Mouse (Mus musculus): Measurements from ENCODE around the gene Aifm2. TPM values are rescaled to one million over a fixed set of nuclear protein-coding genes. Genes with fewer than 3 reads are reported as not detected.

Aifm2 gene
- polyA plus RNA-seq, 1 experiment from 2014 or later = 6.3 TPM

DNA sequence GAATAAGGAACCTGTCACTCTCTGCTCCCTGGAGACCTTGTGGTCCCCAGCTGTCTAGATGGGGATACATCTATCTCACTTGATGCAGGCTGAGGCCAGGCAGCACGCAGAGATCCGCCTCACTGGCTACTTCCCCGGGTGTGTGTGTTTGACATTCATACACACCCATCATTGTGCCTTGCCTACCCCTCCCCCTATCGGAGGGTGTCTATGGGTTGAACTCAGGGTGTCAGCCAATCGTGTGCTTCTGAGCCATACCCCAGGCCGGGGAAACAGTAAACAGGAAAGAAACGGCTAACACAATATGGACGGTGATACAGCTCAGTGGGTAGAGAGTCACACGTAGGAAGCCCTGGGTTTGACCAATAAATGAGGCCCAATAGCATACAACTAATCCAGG, 35.0 kb downstream of the Aifm2 start:
- Histone ChIP-seq H3K4me3 (no peak overlapping the region), H3K9me3 (replicated peaks) (no peaks in the 10 kb centered on the region), H3K36me3 (peaks cover 95% of the 10 kb centered on the region), H3K27ac (no peak overlapping the region), H3K9ac (no peak overlapping the region), H3K4me2 (replicated peaks) (no peak overlapping the region), H3K4me1 (no peaks in the 10 kb centered on the region), H3K27me3 (no peaks in the 10 kb centered on the region)
- WGBS = 85% methylated on average over 9 of the region's 9 CpGs
- ATAC-seq (ENCODE audit: low FRiP score) = no peak

DNA sequence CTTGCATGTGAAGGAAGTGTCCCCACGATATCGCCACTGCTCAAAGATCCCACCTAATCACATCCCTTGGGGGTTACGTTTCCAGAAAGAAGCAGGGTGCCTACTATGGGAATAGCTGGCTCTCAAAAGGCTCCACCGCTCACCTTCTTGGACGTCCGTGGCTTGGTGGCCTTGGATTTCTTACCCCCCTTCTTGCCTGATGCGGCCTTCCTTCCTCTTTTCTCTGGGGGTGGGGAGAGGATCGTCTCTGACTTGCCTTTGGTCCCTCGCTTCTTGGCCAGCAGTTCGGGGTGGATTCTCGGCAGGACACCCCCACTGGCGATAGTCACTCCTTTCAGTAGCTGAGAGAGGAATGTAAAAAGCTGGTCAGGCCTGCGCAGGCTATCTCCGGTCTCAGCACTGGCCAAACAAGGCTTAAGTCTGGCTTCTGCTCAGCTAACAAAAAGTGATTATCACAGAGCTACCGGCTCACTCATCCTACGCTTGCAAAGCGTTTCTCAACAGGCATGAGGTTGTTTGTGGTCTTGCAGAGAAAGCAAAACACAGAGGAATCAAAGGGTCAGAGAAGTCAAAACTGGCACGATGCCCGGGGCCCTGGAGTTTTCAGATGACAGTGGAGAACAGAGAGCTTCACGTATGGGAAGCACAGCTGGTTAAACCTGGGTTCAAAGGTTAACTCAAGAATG, 36.6 kb downstream of the Aifm2 start:
- Histone ChIP-seq H3K9me3 (replicated peaks) (no peaks in the 10 kb centered on the region), H3K27ac (no peak overlapping the region), H3K4me3 (no peak overlapping the region), H3K27me3 (no peaks in the 10 kb centered on the region), H3K4me1 (no peaks in the 10 kb centered on the region), H3K36me3 (peaks cover 93% of the 10 kb centered on the region), H3K4me2 (replicated peaks) (no peak overlapping the region), H3K9ac (no peak overlapping the region)
- 83% methylated on average over 20 of the region's 20 CpGs for WGBS
- ATAC-seq (ENCODE audit: low FRiP score) = no peak

DNA sequence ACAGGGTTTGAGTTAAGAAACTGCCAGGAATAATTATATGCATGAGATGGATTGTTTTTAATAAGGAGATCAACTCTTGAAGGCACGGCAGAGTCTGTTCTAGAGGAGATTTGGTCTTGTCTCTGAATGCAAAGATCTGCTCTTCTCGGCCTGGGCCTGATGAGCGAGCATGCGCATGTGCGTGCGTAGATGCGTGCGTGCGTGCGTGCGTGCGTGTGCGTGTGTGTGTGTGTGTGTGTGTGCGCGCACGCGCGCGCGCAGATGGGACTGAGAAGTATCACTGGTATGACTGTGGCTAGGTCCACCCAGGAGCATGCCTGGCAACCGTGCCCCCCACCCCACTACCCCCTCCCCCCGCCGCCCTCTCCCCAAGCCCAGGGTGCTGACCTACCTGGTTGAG, 38.0 kb downstream of the Aifm2 start:
- Histone ChIP-seq H3K4me1 (no peaks in the 10 kb centered on the region), H3K9ac (no peak overlapping the region), H3K27me3 (no peaks in the 10 kb centered on the region), H3K36me3 (peaks cover 90% of the 10 kb centered on the region), H3K27ac (no peak overlapping the region), H3K4me2 (replicated peaks) (no peak overlapping the region), H3K4me3 (no peak overlapping the region), H3K9me3 (replicated peaks) (no peaks in the 10 kb centered on the region)
- ATAC-seq (ENCODE audit: low FRiP score) = no peak
- 97% methylated on average over 23 of the region's 23 CpGs for WGBS

DNA sequence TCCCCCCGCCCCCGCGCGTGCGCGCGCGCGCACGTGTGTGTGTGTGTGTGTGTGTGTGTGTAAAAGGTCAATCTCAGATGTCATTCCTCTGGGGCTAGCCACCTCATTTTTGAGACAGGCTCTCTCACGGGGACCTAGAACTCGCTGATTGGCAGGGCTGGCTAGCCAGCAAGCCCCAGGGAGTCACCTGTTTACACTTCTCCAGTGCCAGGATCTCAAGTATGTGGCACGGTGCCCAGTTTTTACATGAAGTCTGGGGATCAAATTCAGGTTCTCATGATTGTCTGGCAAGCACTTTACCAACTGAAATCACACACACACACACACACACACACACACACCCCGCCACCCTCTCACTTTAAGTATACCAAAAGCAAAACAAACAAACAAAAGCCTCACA, 42.0 kb downstream of the Aifm2 start:
- Histone ChIP-seq H3K36me3 (peaks cover 54% of the 10 kb centered on the region), H3K27ac (no peak overlapping the region), H3K9me3 (replicated peaks) (no peaks in the 10 kb centered on the region), H3K4me3 (no peak overlapping the region), H3K4me2 (replicated peaks) (no peak overlapping the region), H3K9ac (no peak overlapping the region), H3K27me3 (no peaks in the 10 kb centered on the region), H3K4me1 (peaks cover 3% of the 10 kb centered on the region)
- 92% methylated on average over 14 of the region's 14 CpGs for WGBS
- no peak for ATAC-seq (ENCODE audit: low FRiP score)

DNA sequence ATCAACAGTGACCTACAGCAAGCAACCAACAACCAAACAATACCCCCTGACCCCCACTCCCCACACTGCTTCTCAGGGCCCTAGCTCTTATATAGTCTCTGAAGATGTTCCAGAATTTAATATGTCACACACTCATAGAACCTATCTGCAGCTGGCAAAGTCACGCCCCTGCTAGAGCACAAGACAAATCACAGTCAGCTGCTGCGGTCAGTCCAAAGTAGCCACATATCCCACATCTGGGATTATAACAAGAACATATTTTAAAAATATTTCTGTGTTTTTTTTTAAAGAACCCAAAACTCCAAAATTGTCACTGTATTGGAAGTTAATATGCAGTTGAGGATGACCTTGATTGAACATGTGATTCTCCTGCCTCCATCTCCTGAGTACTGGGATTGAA, 43.8 kb downstream of the Aifm2 start:
- Histone ChIP-seq H3K36me3 (peaks cover 37% of the 10 kb centered on the region), H3K27ac (no peak overlapping the region), H3K4me1 (peaks cover 3% of the 10 kb centered on the region), H3K4me3 (no peak overlapping the region), H3K27me3 (peaks cover 2% of the 10 kb centered on the region; the same call in 1 of the 2 replicates), H3K4me2 (replicated peaks) (no peak overlapping the region), H3K9ac (no peak overlapping the region), H3K9me3 (replicated peaks) (no peaks in the 10 kb centered on the region)
- no peak for ATAC-seq (ENCODE audit: low FRiP score)
- WGBS = 90% methylated on average over 2 of the region's 2 CpGs

DNA sequence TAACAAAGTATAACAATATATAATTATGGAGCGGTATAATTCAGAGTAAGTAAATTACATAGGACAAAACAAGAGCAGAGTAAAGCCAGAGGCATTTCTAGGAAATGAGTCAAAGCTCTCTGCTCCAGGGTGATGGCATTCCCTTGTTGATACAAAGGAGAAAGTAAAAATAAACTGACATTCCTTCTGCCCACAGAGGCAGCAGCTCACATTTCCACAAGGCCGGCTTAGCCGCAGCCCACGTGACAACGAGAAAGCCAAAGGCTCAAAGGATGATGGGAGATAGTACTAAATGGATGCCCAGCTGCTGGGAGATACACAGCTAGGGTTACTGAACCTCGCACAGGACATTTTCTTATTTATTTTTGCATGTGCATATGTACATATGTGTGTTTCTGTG, 44.8 kb downstream of the Aifm2 start:
- H3K4me2 ChIP-seq (replicated peaks) = no peak overlapping the region
- H3K36me3 ChIP-seq = peaks cover 27% of the 10 kb centered on the region
- 61% methylated on average over 6 of the region's 6 CpGs for WGBS
- H3K9me3 ChIP-seq (replicated peaks) = no peaks in the 10 kb centered on the region
- H3K4me3 ChIP-seq = no peak overlapping the region
- H3K27ac ChIP-seq = no peak overlapping the region
- H3K27me3 ChIP-seq = peaks cover 6% of the 10 kb centered on the region
- no peak overlapping the region for H3K9ac ChIP-seq
- peaks cover 7% of the 10 kb centered on the region for H3K4me1 ChIP-seq
- ATAC-seq (ENCODE audit: low FRiP score) = no peak

DNA sequence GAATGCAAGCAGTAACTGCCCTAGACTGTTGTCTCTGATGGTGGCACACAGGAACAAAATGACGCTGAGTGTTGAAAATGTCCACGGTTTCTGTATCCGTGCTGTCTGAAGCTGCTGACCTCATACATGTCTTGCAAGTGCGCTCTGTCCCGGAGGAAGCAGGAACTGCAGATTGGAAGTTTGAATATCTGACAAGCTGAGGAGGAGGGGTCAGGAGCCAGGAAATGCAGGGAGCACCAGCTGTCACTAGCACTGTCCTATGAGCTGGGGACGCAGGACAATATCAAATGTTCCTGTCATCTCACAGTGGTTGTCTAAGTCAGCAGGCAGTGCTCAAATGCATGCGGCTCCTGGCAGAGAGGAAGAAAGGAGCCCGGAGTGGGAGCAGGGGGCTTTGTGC, 49.6 kb downstream of the Aifm2 start:
- peaks cover 10% of the 10 kb centered on the region for H3K27me3 ChIP-seq
- H3K4me1 ChIP-seq = peaks cover 28% of the 10 kb centered on the region
- no peak overlapping the region for H3K4me3 ChIP-seq
- no peak overlapping the region for H3K27ac ChIP-seq
- no peaks in the 10 kb centered on the region for H3K9me3 ChIP-seq (replicated peaks)
- WGBS = 69% methylated on average over 8 of the region's 8 CpGs
- H3K9ac ChIP-seq = no peak overlapping the region
- H3K36me3 ChIP-seq = peaks cover 7% of the 10 kb centered on the region; the same call in 1 of the 2 replicates
- no peak for ATAC-seq (ENCODE audit: low FRiP score)
- no peak overlapping the region for H3K4me2 ChIP-seq (replicated peaks)

DNA sequence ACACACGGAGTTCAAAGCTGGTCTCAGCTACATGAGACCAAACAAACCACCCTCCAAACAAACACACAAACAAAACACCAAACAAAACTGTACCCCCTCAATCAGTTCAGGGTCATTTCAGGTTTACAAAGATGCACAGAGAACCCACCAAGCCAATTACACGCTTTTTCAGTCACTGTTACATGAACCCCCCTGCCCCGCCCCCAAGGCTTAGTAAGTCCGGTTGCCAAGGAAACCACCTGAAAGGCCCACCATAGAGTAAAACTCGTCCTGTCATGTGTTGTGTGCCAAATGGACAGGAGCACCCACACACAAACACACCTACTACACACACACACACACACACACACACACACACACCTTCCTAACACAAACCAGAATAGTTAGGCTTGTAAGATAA, 50.5 kb downstream of the Aifm2 start:
- Histone ChIP-seq H3K27me3 (peaks cover 10% of the 10 kb centered on the region), H3K9me3 (replicated peaks) (no peaks in the 10 kb centered on the region), H3K9ac (no peak overlapping the region), H3K27ac (no peak overlapping the region), H3K4me3 (no peak overlapping the region), H3K4me1 (peaks cover 28% of the 10 kb centered on the region), H3K36me3 (peaks cover 13% of the 10 kb centered on the region; the same call in 1 of the 2 replicates), H3K4me2 (replicated peaks) (no peak overlapping the region)
- ATAC-seq (ENCODE audit: low FRiP score) = peak; percentile 39; the same call in 1 of the 2 replicates
- WGBS = 26% methylated on average over 5 of the region's 5 CpGs

DNA sequence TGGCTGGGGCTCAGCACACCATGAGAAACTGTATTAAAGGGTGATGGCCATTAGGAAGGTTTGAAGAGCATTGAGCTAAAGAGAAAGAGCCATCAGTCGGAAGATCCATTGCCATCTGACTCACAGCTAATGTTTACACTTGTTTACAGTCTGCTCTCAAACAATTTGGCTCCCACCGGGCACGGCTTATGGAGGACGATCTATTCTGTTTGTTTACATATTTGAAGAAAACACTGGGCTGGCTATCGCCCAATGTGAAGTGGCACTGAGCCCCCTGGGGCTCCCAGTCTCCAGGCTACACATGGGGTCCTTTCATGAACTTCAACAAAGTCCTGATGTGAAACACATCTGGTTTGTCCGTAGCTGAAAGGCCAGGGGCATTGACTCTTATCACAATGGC, 51.7 kb downstream of the Aifm2 start:
- Histone ChIP-seq H3K9me3 (replicated peaks) (no peaks in the 10 kb centered on the region), H3K4me1 (peaks cover 28% of the 10 kb centered on the region), H3K4me2 (replicated peaks) (no peak overlapping the region), H3K27me3 (peaks cover 10% of the 10 kb centered on the region), H3K9ac (no peak overlapping the region), H3K36me3 (peaks cover 13% of the 10 kb centered on the region; the same call in 1 of the 2 replicates), H3K4me3 (no peak overlapping the region), H3K27ac (no peak overlapping the region)
- no peak for ATAC-seq (ENCODE audit: low FRiP score)
- WGBS = 56% methylated on average over 6 of the region's 6 CpGs

DNA sequence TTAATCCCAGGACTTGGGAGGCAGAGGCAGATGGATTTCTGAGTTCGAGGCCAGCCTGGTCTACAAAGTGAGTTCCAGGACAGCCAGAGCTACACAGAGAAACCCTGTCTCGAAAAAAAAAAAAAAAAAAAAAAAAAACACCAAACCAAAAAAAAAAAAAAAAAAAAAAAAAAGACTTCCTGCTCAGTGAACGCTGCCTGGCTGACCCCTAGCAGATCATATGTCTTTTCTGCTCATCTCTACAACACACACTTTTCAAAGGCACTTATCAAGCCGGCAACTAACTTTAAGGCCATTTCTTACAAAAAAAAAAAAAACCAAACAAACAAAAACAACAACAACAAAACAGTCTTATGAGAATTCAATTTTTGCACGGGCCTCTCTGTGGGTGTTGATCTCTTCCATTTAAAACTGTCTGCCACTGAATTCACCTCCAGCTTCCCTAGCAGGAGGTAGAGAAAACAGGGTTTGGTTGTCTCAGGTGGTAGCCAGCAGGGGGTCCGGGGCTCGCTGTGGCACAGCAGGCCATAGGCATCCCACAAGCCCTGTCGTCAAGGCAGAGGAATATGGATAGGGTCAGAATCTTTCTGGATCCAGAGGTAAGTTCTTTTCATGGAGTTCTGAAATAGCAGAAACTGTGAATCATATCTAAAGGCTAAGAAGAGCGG, 66.5 kb downstream of the Aifm2 start:
- H3K27ac ChIP-seq = peak overlapping the region; percentile 62
- peaks cover 3% of the 10 kb centered on the region; the same call in 1 of the 2 replicates for H3K36me3 ChIP-seq
- WGBS = 25% methylated on average over 9 of the region's 9 CpGs
- H3K4me3 ChIP-seq = peak overlapping the region; percentile 93
- H3K27me3 ChIP-seq = no peaks in the 10 kb centered on the region
- peaks cover 23% of the 10 kb centered on the region for H3K4me1 ChIP-seq
- peak overlapping the region; percentile 99; the same call in 1 of the 2 replicates for H3K9ac ChIP-seq
- peak overlapping the region; percentile 57 for H3K4me2 ChIP-seq (replicated peaks)
- ATAC-seq (ENCODE audit: low FRiP score) = no peak
- no peaks in the 10 kb centered on the region for H3K9me3 ChIP-seq (replicated peaks)

DNA sequence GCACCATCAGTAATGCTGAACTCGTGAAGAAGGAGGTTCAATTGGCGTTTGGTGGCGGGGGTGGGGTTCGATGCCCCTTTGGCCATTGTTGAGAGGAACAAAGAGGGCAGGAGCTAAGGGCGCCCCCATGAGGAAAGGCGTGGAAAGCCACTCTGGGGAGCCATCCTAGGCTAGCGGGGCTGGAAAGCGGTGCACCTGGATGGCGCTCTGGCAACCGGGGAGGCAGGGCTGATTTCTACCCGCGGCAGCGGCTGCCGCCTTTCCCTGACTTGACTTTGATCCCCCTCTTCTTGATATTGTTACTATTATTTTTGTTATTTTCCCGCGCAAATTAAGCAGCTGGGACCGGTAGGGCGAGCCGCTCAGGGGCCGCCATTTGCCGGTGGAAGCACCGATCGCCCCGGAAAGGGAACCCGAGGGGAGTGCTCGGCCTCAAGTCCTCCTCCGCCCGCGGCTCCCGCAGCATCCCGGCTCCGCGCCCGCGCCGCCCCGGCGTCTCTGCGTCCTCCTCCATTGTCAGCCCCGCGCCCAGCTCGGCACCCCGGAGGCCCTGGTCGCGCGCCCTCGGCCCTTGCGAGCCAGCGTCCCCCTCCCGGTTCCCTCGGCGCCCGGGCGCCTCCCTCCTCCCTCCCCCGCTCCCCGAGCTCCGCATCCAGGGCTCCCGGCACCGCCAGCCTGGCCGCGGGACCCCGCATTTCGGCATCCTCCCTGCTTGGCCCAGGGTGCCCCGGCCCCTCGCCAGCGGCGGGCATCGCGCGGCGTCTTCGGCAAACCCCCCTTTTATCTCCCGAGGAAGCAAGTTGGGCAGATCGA, 67.9 kb downstream of the Aifm2 start:
- under 1% methylated on average over 69 of the region's 74 CpGs for WGBS

DNA sequence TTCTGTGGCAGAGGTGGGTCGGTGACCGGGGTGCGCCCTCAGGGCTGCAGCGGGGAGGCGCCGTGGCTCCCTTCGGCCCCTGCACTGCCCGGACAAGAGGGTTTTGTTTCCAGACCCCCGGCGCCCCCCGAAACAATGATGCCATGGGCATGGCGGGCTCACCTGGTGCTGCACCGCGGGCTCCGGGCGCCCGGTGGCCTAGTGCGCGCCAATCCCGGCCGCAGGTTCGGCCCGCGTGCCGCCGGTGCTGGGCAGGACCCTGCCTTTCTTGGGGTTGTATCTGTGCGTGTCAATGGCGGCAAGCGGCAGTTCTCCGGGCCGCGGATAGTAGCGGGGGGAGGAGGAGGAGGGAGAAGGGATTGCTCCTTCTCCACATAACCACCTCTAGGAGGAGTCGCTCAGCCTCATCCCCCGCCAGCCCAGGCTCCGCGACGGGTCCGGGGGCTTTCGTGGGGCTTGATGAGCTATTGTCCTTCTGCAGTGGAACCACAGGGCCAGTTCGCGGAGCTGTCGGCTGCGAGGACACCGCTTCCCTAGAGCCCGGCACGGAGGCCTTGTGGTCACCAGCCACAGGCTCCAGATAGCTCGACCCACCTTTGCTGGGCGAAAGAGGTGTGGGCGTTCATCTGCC, 68.7 kb downstream of the Aifm2 start, which contains the start of gene H2afy2:
H2afy2 (minus strand) TSS at position 527 of the 631 bp plus-strand sequence.
- H3K27ac ChIP-seq = peak within 1 kb of the TSS; percentile 99
- H3K4me3 ChIP-seq = peak within 1 kb of the TSS; percentile 93
- WGBS = under 1% methylated on average over 49 of the region's 50 CpGs
- H3K9ac ChIP-seq = peak within 1 kb of the TSS; percentile 99
- no peaks in the 10 kb centered on the region for H3K36me3 ChIP-seq
- H3K4me2 ChIP-seq (replicated peaks) = peak within 1 kb of the TSS; percentile 57
- no peaks in the 10 kb centered on the region for H3K9me3 ChIP-seq (replicated peaks)
- peak; percentile 90 for ATAC-seq (ENCODE audit: low FRiP score)
- no peaks in the 10 kb centered on the region for H3K27me3 ChIP-seq
- H3K4me1 ChIP-seq = peaks cover 23% of the 10 kb centered on the region

More for the DNA sequence above, 67.9 kb downstream of the Aifm2 start:
- peaks cover 23% of the 10 kb centered on the region for H3K4me1 ChIP-seq
- no peaks in the 10 kb centered on the region for H3K27me3 ChIP-seq
- H3K9me3 ChIP-seq (replicated peaks) = no peaks in the 10 kb centered on the region
- peak; percentile 71 for ATAC-seq (ENCODE audit: low FRiP score)
- peak overlapping the region; percentile 57 for H3K4me2 ChIP-seq (replicated peaks)
- peak overlapping the region; percentile 93 for H3K4me3 ChIP-seq
- peak overlapping the region; percentile 99 for H3K27ac ChIP-seq
- no peaks in the 10 kb centered on the region for H3K36me3 ChIP-seq
- peak overlapping the region; percentile 99 for H3K9ac ChIP-seq
